Mouse (Mus musculus) kidney, adult 18-20 months (tissue): ENCODE results near the gene Gipc3.

Experiments
- DNase-seq: peaks from one replicate; pipeline ENCODE4 v3.0.0; 2021

Gene Gipc3

GRCm38 (mm10) chr10:81298369-81299100, 44.5 kb downstream of the Gipc3 start:
- no peak for DNase-seq

- peak; percentile 69 for DNase-seq
Measured at GRCm38 (mm10) chr10:81297845-81298244, 45.2 kb downstream of the Gipc3 start.

GRCm38 (mm10) chr10:81297246-81297645, 45.8 kb downstream of the Gipc3 start:
- no peak for DNase-seq

GRCm38 (mm10) chr10:81295185-81295584, 47.9 kb downstream of the Gipc3 start:
- DNase-seq = no peak

- DNase-seq = no peak
Measured at GRCm38 (mm10) chr10:81294442-81294841, 48.6 kb downstream of the Gipc3 start.

GRCm38 (mm10) chr10:81293334-81294030, 49.6 kb downstream of the Gipc3 start:
- no peak for DNase-seq

GRCm38 (mm10) chr10:81292554-81293333, 50.3 kb downstream of the Gipc3 start, which contains the start of gene Pip5k1c:
TSS of gene Pip5k1c (plus strand) at chr10:81292963.
- peak; percentile 100 for DNase-seq

- DNase-seq = no peak
Measured at GRCm38 (mm10) chr10:81291511-81292104, 51.5 kb downstream of the Gipc3 start, which contains the start of gene Tjp3. TSS of gene Tjp3 (minus strand) at chr10:81291581.

GRCm38 (mm10) chr10:81290698-81291460, 52.2 kb downstream of the Gipc3 start:
- peak; percentile 55 for DNase-seq

- DNase-seq = peak; percentile 53
Measured at GRCm38 (mm10) chr10:81289811-81290210, 53.3 kb downstream of the Gipc3 start.

- DNase-seq = peak; percentile 65
Measured at GRCm38 (mm10) chr10:81289278-81289677, 53.8 kb downstream of the Gipc3 start.

GRCm38 (mm10) chr10:81288601-81289000, 54.5 kb downstream of the Gipc3 start:
- peak; percentile 51 for DNase-seq

- peak; percentile 62 for DNase-seq
Measured at GRCm38 (mm10) chr10:81287513-81288157, 55.4 kb downstream of the Gipc3 start.

- DNase-seq = peak; percentile 71
Measured at GRCm38 (mm10) chr10:81286586-81286985, 56.5 kb downstream of the Gipc3 start.

- DNase-seq = peak; percentile 93
Measured at GRCm38 (mm10) chr10:81285694-81286450, 57.2 kb downstream of the Gipc3 start.
